Mouse (Mus musculus) right cerebral cortex, postnatal 25 days (tissue): ENCODE measurements at regions not wholly inside any gene's neighbourhood (a gene's known extent, or its start where the extent isn't known, plus 50 kb on each side); places are given as distances from the start of the nearest gene placed in this dataset.

ENCODE experiments used
- DNase-seq: peaks from one replicate; pipeline ENCODE4 v3.0.0; 2022

DNA sequence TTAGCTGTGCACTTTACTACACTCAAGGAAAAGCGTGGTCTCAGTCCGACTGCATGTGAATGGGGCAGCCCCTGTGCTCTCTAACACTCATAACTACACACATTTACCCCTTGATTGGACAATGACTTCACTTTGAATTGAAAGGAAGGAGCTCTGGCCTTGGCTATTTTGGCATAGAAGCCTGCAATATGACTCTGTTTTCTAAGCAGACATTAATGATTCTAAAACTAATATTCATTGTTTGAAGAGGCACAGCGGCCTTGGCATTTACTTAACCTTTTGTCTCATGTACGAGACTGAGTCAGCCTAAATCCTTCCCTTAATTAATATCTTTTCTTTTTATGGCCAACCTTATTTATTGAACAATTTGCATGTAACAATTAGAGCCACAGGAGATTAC is 879.9 kb downstream of the 5730522E02Rik start:
- no peak for DNase-seq

DNA sequence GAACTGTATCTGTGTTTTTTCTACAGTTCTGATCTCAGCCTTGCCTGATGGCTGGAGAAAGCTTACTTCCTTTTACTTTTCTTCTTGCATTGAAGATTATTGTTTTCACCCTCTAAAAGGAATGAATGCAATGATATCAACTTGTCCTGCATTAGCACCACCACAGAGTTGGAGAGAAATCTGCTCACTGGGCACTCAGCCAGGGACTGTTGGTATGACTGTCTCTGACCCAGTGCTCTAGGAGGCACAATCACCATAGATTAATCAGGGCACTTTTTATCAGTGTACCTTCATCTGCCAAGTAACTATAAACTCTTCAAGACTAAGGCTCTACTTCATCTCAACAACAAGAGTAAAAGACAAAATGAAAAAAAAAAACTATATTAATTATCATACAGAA is 888.1 kb downstream of the 5730522E02Rik start:
- DNase-seq: no peak

DNA sequence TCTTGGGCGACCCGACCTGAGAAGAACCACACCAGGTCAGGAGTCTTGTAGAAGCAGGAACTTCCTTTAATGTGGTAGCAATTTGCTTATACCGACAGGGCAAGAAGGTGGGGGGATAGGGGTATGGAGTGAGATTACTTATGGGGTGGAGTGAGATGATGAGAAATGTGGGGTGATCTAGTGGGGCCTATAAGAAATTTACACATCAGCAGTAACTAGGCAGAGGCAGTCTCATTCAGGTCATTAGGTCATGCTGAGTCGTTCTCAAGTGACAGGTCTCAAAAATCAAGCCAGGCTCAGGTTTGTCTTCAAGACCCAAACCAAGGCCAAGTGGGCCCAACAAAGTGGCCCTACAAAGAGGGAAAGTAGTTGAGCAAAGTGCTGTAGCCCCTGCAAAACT is 889.1 kb downstream of the 5730522E02Rik start:
- DNase-seq: no peak

DNA sequence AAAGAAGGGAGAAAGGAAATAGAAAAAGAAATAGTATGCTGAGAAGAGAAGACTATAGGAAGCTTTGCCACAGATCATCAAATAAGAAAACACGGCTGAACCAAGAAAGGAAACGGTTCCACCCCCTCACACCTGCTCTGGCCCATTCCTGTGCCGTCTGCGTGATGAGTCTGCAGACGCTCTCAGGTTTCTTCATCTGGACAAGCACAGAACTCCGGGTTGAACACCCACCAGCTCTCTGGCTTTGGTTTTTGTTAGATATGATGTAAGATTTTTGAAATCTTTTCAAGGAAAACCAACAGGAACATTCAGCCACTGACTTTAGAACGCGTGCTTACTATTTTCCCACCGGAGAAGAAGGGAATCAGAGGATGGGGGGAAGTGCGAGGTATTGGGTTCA is 895.9 kb downstream of the 5730522E02Rik start:
- DNase-seq: peak; percentile 77

DNA sequence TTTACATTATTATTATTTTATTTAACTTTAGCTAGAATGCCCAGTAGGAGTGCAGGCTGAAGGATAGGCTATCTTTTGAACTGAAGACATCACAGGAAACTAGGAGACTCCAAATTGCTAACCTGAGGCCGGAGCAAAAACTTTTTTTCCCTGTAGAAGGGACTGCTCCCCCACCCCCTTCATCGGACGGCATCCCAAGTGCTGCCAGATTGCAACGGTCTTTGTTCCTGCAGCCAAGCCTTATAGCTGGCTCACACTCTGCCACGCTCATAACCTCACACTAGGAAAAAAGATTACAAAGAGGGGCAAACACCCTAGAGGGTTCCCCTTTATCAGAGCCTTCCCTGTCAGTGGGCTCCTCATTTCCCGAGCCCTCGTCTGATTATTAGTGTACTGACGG is 896.7 kb downstream of the 5730522E02Rik start:
- no peak for DNase-seq

DNA sequence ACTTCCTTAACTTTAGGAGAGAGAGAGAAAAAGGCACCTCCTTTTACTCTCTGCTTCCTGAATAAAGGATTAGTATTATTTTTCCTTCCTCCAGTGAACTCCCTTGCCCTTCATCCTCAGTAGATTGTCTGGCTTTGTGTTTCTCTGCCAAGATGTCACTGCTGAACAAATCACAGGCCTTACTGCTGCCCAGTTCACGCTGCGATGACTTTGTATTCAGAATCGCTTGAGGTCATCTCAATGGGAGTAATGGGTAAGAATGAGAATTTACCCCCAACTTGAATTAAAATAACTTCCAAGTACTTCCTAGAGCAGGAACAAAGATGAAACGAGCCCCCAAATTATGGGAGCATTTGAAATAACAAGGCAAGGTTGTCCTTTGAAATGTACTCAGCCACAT is 897.3 kb downstream of the 5730522E02Rik start:
- DNase-seq: no peak

DNA sequence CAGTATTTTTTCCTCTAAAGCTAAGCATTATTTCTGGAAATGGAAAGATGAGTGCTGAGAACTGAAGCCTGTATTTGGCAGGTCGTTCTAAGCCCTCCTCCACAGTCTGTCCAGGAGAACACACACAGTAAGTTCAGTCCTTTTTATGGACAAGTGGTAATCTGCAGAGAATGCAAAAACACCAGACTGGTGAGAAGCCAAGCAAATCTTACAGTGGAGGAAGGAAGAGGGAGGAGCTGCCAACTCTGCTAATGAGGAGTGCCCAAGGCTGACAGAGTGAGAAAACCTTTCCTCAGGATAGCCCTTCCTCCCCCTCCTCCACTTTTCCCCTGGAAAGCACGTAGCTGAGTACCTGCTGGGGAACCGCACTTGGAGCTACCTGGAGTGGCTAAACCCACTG is 899.8 kb downstream of the 5730522E02Rik start:
- peak; percentile 31 for DNase-seq

DNA sequence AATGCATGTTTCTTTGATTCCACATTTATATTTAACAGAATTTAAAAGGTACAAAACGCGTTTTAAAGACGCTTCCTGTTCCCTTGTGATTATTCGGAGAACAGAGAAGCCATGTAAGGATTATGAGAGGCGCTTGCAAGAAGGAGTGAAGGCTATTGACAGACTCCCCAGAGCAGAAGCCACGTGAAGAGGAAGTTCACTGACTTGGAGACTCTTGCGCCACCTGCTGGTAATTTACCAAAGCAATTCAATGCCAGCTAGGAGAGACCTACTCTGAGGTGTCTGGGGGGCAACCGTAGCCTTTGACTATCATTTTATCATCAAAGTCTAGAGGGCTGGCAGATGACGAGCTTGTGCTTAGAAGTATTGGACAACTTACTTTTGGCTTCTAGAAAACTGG is 909.4 kb downstream of the 5730522E02Rik start:
- DNase-seq: peak; percentile 53

DNA sequence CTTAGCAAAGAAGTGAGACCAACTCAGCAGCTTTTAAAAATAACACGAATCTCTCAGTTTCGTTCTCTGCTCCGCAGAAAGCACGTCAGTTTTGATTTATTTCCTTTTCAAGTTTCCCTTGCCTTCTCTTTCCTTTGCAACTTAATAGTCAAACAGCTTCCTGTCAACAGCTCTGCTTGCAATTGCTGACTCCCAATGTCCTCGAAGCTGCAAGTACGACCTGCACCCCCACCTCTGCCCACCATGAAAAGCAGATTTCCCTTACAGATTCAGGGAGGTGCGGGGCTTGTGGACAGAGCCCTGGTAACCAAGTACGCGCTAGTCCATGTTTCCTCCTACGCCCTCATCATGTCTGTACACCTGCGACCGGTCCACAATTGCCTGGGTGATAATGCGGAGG is 922.2 kb downstream of the 5730522E02Rik start:
- no peak for DNase-seq

DNA sequence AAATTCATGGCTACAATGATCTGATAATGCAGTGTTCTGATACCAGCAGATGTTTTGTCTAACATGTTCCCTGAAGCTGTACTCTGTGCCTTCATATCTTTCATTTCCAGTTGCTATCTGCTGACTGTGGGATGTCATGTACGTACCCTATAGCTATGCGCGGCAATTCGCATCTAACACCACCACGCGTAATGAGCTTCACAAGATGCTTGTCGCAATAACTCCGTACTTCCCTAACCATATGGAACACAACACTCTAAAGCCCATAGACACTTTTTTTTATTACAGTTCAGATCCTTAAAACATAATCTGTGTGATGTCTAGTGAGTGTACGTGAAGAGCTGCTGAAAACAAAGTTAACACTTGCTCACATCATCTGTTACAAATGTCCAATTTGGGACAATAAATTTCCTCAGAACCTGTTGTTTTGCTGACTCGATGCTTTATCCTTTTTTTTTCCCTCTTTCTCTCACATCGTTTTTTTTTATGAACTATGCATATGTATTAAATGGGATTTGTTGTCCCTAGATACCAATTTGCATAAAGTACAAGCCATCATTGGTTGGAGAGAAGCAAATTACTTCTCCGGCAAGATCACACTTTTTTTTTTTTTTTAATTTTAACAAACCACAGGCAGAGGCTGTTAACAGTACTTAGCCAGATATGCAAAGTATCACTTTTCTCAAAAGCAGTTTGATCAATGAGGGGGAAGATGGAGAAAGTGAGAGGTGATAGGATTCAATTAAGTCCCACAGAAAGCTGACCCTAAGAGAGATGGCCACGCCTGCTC is 922.9 kb downstream of the 5730522E02Rik start:
- no peak for DNase-seq

DNA sequence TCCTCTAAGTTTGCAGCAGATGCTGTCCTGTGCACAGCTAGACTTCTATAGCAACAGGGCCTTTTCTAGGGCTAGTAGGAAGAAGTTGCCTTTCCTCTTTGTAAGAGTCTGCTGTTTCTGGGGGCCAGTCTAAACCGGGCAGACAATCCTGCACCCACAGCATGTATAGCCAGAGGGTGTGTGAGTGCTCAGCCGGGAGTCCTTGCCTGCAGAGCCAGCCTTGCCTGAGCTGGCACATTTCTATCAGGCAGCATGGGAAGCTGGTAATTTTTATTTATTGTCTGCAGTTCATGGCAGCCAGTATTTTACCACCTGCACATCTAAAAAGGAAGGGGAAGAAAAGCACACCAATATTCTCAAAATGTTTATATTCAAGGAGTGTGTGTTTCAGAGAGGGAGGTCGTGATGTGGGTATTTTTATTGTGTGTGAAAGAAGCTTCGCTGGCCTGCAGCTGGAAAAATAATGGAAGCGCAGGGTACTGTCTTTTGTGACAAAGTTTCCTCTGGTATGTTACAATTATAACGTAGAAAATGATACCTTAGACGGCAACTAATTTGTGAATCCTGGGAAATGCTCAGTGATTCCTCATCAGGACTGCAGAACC is 940.5 kb downstream of the 5730522E02Rik start:
- no peak for DNase-seq

DNA sequence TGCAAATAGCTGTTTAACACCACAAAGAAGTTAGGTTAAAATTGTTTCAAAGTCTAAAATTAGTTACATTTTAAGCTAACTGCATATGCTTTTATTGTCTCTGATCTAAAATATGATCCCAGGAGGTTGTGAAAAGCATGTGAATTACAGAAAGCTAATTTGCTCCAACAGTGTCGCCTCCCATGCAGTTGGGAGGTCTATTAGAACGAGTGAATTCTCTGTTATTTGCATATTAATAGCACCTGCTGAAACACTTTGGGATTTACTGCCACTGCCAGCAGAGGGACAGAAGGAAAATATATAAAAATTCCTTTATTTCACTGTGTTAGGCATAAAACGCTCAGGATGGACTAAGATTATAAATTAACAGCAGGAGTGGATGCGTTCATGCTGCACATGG is 947.7 kb downstream of the 5730522E02Rik start:
- no peak for DNase-seq

DNA sequence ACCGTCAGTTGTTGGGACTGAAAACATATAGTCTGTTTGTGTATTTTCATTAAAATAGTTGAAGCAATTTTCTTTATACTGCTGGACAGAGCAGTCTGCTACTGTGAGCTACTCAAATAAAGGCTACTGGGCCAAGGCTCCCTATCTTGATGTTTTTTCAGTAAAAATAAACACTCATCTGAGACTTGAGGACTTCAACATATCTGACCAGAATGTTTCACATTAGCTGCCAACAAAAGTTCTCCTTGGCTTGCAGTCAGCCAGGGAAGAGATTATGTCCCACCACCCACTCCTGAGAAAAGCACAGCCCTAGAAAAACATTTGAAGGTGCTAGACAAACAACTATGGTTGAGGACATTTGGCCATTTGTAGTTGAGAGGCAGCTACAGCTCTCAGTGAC is 950.9 kb downstream of the 5730522E02Rik start:
- DNase-seq: no peak

DNA sequence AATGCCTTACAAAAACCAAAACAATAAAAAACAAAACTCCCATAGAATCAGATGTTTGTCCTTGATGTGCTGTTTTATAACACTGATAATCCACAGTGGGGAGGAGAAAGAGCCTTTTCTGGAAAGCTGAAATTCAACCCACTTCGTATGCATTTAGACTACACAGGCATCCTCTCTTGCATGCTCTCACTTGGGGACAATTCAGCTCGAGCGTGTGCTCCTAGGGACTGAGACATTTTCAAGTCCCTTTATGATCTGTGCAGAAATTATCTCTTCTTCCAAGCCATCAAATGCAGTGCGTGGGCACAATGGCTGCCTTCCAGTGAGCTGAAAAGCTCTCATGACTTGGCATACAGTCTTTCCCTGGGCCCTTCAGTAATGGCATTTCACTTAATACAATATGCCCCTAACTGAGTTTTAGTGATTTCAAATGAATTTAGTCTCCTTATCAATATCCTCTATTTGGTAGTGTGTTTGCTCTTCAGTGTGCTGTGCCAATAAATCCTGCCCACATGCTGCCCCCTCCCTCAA is 977.1 kb downstream of the 5730522E02Rik start:
- peak; percentile 43 for DNase-seq
